Mouse (Mus musculus) inflammation-experienced regulatory T-cells, adult 6 months (primary cell): Measurements from ENCODE around the gene Ncoa4. TPM values are rescaled to one million over a fixed set of nuclear protein-coding genes. Genes with fewer than 3 reads are reported as not detected.
"Not testable (repeated sequence)": the region's sequence is repeated elsewhere in the genome, so short reads cannot be mapped to it uniquely, and the experiment has no call there.

Experiments
- ATAC-seq: one replicate; pipeline ENCODE4 v1.8.0; 2017
- polyA plus RNA-seq, 3 experiments: library from polyadenylated mRNA; unstranded; fragments of 100-300 nt; shearing (Covaris generic); gene quantifications; one replicate each; pipeline ENCODE4 v1.2.1; 2017

Ncoa4 gene
- polyA plus RNA-seq, result 10 to 100 TPM; 76.2 to 87.7 (median 78.3) TPM

DNA sequence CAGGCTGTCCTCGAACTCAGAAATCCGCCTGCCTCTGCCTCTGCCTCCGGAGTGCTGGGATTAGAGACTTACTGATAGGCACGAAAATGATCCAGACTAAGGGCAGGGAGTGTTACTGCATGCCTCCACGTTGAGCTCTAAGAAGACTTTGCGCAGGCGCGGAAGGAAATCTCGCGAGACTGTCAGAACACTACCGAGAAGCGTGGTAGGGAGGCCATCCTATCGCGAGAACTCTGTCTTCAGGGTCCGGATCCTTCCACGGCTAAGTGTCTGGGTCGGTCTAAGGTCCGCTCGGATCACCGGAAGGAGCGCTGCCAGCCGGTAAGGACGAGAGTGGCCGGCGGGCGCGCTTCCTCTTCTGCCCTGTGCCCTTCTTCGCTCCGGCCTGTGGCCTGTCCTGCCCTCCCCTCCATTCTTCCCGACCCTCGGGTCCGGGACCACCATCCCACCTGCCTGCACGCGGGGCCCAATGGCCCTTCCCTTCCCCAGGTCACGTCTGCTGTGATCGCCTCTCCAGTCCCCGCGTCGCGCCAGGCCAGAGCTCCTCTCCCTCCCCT lies at the start of gene Ncoa4:
TSS of gene Ncoa4 (plus strand) at position 176 of the 557 bp plus-strand sequence.
- peak; percentile 96 for ATAC-seq

DNA sequence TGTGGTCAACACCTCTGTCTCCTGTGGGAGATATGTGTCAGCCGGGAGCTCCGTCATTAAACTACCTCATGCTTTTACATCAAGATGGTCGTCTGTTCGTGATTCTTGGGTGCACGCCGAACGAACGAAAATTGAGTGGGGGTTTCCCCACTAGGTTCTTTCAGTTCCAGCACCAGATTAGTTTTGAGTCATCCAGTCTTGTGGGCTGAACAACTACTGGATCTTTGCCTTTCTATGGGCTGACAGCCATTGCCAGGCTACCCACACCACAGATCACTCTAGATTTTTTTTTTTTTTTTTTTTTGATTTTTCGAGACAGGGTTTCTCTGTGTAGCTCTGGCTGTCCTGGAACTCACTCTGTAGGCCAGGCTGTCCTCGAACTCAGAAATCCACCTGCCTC lies 47.5 kb upstream of the Ncoa4 start:
- not testable (repeated sequence) for ATAC-seq

DNA sequence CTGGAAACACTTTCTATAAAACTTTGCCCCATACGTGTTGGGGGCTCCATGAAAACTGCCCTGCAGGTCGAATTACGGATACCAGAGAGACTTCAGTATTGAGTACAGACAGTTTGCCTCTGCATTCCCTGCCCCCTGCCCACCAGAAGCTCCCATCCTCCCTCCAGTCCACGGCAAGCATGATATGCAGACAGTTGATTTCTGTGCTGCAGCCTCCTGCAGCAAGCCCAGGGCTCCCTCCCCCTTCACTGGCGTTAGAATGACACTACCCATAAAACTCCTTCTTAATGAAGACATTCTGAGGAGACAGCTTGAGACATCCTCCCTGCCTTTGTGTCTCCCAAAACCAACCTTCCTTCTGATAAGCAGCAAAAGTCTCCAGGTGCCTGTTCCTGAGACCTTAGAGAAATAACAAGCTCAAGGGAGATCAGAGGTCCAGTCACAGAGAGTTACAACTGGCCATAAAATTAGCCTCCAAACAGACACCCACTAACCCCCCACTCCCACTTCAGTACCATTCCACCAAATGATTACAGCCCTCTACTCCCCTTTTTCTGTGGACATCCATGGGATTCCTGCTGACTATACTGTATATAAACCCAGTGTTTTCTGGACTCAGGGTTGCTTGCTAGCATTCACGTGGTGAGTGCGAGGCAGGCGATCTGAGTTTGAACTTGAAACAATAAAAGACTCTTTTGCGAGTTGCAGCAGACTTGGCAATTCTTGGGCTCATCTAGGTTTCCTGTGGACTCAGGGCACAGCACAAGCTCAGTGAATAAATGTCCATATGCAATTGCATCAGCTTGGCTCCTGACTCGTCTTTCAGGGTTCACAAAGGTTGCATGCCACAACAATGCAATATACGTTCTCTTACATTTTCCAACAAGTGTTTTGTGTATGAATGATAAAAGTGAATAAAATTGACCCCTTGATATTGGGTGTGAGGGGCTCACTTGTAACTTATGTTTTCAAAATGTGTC lies 38.4 kb upstream of the Ncoa4 start:
- ATAC-seq, result no peak

DNA sequence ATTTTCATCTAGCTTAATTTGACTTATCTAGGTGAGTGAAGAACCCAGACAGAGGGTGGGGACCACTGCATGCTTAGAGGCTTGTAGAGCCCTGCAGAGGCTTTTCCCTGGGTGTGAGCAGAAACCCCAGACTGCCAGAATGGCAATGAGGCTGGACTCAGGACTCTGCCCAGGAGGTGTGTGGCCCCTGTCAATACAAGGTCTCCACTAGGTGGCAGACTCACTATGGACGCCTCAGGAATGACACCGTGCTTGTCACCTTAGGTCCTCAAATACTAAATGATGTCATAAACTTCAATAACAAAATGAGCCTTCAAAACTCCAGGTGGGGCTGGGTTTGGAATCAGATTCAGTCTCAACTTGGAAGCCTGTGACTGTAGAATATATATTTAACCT lies 37.7 kb upstream of the Ncoa4 start:
- ATAC-seq, result no peak

DNA sequence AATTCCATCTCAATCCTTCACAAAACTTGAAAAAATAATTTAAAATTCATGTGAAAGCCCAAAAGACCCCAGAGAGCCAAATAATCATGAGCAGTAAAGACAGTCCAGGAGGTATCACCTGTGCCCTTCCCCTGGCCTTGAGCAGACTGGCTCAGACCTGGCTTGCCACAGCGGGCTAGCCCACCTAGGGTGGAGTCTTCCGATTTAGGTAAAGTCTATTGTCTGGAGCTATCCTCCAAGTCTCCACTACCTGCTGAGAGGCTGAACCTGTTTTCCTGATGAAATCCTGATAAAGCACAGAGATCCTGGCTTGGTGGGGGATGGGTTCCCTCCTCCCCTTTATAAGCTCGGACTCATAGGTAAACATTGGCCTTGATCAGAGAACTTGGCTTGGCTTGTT lies 35.4 kb upstream of the Ncoa4 start:
- ATAC-seq, result no peak

DNA sequence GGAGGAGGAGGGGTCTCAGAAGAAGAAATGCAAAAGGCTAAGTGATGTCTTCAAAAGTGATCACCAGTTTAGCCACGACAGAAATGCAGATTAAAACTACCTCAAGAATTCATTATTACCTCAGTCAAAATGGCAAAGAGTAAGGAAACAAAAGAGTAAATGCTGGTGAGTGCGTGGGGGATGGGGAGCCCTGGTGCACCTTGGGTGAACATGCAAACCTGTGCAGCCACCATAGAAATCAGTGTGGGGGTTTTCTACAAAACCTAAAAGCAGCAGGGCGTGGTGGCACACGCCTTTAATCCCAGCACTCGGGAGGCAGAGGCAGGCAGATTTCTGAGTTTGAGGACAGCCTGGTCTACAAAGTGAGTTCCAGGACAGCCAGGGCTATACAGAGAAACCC lies 34.4 kb upstream of the Ncoa4 start:
- ATAC-seq, result not testable (repeated sequence)

DNA sequence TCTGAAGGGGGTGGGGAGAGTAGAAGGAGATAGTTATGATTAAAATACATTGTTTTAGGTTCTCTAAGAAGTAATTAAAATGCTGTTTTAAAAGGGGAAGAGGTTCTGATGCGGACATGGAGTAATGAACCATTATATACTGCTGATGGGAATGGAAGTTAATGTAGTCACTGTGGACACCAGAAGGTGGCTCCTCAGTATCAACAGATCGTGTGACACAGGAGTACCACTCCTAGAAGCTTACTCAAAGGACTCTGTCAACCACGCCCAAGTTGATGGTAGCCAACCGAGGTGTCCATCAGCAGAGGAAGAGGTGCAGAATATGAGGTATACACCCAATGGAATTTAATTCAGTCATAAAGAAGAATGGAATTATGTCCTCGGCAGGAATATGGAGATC lies 31.3 kb upstream of the Ncoa4 start:
- no peak for ATAC-seq

DNA sequence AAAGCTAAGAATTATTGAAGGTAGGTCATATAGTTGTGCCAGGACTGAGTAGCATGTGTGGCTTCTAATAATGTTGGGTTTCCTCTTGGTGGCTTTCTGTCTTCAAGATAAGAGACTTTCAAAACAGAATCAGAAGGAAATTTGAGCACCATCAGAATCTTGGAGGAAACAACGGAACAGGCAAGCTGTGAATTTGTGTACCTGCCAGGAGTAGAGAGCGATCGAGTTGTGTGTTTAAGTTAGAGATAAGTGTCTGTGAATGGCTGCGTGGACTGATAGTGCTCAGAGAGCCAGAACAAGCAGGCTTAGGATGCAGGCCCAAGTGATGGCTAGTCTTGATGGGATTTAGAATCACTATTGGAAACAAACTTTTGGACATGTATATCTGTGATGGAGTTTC lies 27.8 kb upstream of the Ncoa4 start:
- ATAC-seq, result no peak

DNA sequence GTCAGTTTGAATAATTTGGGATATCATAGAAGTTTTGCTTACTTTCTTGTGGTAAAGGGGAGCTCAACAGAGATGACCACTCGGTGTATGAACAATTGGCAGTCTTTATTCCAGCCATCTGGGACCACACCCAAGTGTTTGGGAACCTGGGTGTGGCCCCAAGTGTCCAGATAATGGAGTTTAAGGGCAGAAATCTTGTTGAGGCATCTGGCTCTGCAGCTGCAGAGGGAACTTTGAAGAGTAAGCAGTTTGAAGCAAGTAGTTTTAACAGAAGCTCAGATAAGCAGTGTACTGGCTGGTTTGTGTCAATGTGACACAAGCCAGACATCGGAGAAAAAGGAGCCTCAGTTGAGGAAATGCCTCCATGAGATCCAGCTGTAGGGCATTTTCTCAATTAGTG lies 25.4 kb upstream of the Ncoa4 start:
- ATAC-seq, result no peak

DNA sequence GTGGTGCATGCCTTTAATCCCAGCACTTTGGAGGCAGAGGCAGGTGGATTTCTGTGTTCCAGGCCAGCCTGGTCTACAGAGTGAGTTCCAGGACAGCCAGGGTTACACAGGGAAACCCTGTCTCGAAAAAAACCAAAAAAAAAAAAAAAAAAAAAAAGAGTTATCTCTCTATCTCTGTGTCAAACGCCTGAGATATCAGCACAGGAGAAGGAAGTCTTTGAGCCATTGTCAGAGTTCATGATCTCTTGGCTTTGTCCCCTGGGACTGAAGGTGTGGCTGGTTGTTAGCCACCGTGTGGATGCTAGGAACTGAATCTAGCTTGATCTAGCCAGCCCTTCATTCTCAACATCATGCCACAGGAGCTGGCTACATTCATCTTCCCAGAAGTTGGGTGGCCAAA lies 23.2 kb upstream of the Ncoa4 start:
- ATAC-seq, result not testable (repeated sequence)

DNA sequence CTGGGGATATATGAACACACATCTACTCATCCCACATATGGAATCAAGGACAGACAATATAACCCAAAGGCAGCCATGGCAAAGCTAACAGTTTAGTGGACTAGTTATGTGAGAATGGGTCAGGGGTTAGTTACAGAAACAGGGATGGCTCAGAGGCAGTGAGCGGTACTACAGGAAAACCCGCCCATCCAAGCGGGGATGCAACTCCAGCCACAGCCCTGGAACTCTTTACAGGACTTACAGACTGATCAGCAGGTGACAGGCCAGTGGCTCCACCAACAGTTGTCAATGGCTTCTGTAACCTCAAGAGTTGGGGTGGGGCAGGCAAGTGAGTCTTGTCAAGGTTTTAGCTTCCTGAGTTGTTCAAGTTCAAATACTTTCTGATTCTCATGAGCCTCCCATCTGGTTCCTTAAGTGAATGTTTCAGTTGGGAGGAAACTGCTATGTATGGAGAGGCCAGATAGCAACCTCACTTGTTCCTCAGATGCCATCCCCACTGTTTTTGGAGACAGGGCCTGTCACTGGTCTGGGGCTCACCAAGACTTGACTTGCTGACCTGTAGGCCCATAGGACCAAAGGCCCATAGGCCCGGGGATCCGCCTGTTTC lies 19.2 kb upstream of the Ncoa4 start:
- no peak for ATAC-seq

DNA sequence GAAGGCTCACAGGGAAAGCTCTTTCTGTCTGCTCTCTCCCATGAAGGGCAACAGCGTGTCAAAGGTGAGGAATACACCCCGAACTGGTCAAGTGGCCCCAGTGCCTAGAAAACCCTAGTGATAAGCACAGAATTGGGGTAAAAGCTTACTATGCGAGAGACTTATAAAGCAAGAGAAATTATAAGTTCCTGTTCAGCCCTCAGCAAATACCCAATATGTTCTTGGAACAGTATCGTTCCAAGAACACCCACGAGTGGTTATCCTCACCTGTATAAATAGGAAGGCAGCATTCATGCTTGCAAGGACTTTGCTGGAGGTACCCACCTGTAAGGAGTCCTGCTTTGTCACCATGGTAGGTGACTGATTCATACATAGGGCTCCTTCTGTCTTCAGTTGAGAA lies 17.9 kb upstream of the Ncoa4 start, which contains the start of gene Msmb:
TSS of gene Msmb (plus strand) at position 301 of the 400 bp plus-strand sequence.
- ATAC-seq, result no peak

DNA sequence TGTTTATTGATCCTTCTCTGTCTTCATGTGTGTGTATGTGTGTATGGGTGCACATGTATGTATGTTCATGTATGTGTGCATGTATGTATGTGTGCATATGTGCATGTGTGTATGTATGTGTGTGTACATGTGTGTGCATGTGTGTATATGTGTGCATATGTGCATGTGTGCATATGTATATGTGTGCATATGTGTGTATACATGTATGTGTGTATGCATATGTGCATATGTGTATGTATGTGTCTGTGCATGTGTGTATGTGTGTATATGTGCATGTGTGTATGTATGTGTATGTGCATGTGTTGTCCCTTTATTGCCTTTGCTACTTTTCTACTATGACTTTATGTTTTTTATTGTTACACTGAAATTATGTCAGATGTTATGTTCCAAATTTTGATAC lies 14.9 kb upstream of the Ncoa4 start:
- ATAC-seq, result no peak

DNA sequence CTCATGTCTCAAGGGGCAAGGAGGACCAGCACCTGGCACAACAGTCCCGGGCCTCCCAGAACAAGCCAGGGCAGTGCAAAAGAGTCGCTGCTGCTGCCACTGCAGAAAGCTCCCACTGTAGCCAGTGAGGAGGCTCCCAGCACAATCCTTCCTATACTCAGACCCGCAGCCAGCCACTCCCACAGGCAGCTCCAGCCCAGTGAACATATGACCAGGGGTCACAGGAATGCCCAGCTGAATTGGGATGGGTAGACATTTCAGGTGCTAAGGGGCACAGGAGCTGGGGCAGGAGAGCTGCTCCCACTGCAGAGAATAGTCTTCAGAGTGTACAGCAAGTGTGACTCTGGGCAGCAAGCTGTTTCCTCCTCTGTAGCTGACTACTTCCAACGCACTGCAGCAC lies 14.3 kb upstream of the Ncoa4 start:
- no peak for ATAC-seq

DNA sequence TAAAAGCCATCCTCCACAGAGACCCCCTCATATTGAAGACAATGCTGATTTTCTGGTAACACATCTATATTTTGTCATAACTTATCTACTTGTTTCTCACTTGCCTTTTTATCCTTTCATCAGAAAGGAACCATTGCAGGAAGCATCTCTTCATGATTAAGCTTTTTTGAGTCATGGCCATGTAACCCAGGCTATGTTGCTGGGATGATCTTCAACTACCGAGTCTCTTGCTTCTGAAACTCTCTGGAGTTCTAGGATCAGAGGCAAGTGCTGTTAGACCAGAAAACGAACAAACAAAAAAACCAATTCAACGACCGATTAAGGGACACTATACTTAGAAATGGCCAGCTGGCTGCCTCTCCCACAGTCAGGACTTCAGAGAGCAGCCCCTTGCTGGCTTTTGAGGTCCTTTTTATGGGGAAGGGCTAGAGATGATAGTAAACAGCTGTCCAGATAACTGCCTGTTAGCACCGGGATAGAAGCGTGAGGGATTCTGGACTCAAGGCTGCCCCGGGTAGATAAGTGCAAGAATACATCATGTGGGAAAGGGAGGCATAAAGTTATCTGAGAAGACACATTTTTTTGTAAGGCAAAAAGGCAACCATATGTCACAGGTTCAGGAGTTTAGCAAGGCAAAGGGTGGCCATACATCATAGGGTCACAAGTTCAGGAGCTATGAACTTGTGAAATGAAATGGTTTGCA lies 13.7 kb upstream of the Ncoa4 start:
- ATAC-seq, result no peak

DNA sequence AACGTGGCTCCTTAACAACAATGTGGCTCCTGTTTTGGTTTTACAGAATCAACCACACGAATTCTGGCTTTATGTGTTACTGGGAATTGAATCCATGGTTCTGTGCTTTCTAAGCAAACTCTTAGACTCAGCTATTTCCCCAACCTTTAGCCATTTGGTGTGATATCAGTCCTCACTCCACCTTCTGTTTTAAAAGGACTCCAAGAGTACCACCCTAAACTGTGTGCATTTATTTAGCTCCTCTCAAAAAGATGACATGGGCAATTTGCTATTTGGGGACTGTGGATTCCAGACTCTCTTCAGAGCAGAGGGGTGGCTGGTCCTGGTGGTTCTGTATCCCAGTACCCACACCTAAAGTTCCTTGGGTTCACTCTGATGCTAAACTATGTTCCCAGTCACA lies 13.1 kb upstream of the Ncoa4 start:
- ATAC-seq, result no peak

DNA sequence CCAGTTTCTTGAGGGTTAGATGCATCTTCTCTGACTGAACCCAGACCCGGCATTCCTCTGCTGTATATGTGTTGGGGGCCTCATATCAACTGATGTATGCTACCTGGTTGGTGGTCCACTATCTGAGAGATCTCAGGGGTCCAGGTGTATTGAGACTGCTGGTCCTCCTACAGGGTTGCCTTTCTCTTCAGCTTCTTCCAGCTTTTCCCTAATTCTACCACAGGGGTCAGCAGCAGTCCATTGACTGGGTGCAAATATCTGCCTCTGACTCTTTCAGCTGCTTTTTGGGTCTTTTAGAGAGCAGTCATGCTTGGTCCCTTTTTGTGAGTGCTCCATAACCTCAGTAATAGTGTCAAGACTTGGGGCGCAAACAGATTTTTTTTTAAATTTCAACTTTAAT lies 8.8 kb upstream of the Ncoa4 start:
- ATAC-seq, result no peak

DNA sequence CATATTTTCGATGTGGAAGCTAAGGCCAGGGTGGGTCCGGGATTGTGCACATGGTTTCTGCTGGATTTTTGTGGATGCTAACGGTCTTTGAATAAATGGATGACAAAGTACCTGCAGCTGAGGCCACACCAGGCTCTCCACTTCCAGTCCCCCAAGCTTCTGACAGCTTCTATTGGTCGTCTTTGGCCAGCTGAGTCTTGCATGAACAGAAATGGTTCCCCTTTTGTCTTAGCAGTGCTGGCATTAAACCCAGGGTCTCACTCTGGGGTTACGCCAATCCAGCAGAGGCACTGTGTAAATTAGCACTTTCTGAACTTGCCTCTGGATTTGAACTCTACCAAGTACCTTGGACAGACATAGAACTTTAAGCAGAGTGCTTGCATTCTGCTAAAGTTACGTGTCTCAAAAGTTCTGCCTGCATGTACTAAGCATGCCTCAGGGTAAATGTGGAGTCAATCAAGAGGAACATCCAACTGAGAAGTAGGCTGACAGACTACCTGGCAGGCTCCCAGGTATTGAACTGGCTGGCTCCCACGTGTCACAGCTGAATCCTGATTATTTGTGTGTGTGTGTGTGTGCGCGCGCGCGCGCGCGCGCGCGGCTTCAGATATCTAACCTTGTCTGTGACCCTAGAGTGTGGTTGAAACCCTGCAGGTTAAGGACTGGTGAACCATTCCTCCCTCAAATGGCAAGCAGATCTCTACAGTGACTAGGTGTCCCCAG lies 7.3 kb upstream of the Ncoa4 start:
- ATAC-seq, result no peak

DNA sequence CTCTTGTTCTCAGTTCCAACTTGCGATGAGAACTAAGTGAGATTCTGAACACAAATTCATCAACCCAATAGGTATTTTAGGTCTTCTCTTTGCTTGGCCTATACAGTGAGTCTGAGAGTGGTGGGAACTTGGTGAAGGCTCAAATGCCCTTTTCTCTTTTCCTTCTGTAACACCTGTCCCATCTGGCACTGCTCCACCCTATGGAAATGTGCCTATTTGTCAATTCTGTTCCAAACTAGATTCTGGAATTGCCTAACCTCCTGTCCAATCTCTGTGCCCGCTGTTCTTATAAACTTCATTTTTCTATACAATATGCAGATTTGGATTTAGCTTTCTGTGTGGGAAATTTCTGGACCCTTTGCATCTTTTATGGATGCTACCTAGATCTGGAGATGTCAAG lies 6.5 kb upstream of the Ncoa4 start:
- ATAC-seq, result no peak

DNA sequence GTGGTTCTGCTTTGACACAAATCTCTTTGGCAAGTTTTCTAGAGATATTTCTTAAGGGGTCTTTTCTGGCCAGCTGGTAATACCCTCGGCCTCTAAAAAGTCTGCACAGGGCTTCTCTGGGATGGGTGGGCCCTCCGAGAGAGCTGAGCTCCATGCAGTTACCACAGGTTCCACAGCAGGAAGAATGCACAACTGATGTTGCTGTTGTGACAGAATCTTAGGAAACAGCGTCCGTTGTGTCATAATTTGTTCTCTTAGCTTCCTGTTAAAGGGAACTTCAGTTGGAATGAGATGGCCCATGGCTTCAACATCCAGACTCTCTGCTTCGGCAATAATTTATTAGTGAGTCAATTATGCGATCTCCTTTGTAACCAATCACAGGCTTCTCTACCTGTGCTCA lies 4.9 kb upstream of the Ncoa4 start:
- ATAC-seq, result no peak

DNA sequence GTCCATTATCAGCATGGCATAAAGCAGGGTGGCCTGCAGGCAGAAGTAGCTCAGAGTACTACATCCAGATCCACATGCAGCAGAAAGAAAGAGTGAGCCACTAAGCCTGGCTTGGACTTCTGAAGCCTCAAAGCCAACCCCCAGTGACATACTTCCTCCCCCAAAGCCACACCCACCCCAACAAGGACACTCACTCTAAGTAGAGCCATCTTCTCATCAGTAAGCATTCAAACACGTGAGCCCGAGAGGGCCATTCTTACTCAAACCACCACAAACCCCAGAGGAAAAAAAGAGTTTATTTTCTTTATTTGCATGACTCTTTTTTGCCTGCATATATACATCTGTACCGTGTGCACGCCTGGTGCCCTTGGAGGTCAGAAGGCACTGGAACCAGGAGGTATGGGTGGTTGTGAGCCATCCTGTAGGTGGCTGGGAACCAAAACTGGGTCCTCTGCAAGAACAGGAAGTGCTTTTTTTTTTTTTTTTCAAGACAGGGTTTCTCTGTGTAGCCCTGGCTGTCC lies 455 bp upstream of the Ncoa4 start:
- ATAC-seq, result peak; percentile 69

DNA sequence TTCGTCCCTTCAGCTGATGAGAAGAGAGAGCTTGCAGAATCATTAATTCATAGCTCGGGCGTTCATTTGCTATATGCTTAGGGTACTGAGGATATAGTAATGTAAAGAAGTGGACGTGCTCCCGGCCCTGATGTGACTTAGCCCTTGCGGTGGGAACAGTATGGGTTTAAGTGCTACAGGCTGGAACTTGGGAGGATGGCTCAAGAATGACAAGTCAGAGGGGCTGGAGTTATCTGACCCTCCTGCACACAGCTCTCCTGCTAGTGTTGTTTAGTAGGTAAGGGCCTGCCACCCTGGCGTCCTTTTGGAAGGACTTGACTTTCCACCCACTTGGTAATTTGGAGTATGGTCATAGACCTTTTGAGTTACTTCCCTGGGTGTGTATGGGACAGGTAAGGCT lies 898 bp downstream of the Ncoa4 start:
- no peak for ATAC-seq
